Mouse (Mus musculus): ENCODE measurements around the gene D730048I06Rik.
"Not testable (repeated sequence)": the region's sequence is repeated elsewhere in the genome, so short reads cannot be mapped to it uniquely, and the experiment has no call there.

The D730048I06Rik gene

DNA sequence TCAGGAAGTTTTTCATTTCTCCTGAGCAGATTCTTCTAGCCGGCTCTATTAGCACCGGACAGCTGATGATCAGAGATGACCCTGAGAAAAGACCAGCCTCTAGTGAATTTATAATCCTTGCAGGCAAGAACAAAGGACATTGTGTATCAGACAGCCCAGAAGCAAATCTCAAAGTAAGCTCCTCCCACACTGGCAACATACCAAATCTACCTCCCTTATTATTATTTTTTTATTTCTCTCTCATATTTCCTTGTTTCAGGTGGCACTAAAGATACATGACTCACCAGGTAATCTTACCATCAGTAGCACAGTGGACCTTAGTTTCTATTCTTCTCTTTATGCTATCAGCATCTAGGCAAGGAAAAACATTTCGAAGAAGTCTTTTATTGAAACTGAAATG lies at the start of gene D730048I06Rik, which contains the start of gene Gm27235:
Gene D730048I06Rik (minus strand): TSS at position 112 of the 400 bp plus-strand sequence.
Gene Gm27235 (minus strand): TSS at position 101 of the 400 bp plus-strand sequence.
- no peak for DNase-seq (ENCODE audit: low spot score)

DNA sequence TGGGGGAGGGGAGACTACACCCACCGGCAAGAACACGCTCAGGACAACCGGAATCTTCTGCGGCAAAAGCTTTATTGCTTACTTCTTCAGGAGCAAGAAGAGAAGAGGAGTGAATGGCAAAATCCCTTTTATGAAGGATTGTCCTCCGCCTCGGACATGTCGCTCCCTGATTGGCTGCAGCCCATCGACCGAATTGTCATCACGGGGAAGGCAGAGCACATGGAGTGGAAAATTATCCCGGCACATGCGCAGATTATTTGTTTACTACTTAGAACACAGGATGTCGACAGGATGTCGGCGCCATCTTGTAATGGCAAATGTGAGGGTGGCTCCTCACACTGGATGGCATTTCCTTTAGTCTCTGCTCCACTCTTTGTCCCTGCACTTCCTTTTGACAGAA lies 28.0 kb upstream of the D730048I06Rik start:
- not testable (repeated sequence) for DNase-seq (ENCODE audit: low spot score)

DNA sequence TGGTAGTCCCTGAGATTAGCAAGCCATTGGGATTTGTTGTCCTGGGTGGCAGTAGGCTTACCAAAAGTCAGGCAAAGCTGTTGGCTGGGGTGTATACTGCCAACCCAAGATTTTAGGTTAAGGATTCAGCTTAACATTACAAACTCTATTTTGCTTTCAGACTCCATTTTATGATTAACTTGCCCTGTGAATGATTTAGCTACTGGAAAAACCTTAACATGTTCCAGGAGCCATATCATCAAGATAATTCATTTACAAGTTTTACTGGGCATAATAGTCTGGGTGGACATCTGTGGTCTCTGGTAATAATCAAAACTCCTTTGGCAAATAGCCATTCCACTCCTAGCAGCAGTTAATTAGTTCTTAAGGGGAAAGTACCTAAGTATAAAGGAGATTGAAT lies 8.2 kb upstream of the D730048I06Rik start:
- DNase-seq (ENCODE audit: low spot score) = no peak

DNA sequence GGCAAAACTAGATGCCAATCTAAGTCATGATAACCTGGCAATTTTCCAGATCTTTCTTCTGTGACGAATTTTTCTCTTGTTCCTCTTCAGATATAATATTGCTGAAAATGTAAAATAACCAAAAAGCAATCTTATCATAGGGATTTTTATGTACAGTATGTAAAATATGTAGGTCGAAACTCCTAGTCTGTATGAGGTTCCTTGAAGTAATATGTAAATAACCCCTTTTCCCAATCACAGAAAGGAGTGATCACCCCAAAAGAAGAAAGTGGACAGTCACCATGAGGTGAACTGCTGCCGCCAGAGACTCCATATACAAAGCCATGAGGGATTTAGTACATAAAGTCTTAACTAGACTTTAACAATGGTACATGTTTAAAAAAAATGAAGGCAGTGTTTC lies 11.9 kb downstream of the D730048I06Rik start, which contains the start of gene Gm17727:
Gene Gm17727 (minus strand): TSS at position 101 of the 400 bp plus-strand sequence.
- DNase-seq (ENCODE audit: low spot score) = no peak

DNA sequence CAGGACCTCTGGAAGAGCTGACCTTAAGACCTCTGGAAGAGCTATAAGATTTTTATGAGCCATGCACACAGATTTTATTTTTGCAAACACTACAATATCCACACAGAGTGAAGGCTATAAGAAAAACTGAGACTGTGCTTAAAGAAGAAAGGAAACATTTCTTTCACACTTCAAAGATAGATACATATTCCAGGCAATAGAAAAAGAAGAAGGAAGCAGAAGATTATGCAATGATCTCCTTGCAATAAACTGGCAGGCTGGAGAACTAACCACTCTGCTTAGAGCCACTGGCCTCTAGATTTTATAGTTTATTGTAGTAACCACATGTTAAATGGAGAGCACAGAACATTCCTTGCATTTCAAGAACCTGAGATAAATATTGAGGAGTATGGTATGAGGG lies 33.1 kb downstream of the D730048I06Rik start:
- no peak for DNase-seq (ENCODE audit: low spot score)

DNA sequence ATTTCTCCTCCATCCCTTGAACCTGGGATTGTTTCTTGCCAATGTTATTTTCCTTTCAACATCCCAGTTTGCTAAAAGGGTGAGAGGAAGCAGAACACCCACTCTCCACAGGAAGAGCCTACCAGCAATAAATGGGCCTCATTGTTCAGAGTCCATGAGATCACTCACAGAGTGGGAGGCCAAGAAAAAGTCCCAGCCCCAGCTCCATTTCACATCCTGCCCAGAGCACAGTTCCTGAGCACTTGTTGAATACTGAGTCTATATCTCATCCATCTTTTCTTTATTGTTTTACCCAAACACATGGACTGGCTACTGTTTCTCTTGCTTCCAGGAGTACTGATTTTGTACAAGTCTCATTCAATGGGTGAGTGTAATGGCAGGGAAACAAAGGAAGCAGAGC lies 49.2 kb downstream of the D730048I06Rik start, which contains the start of gene Gm17677:
Gene Gm17677 (plus strand): TSS at position 301 of the 400 bp plus-strand sequence.
- DNase-seq (ENCODE audit: low spot score) = no peak

All from testis, postnatal 14 days (tissue).